Mouse (Mus musculus) MEL (cell line): Measurements from ENCODE around the gene Tmbim7. TPM values are rescaled to one million over a fixed set of nuclear protein-coding genes. Genes with fewer than 3 reads are reported as not detected.

Experiments used
- DNase-seq: peaks from one replicate; pipeline ENCODE4 v3.0.0; 2011; ENCODE audit warnings: low read depth, low spot score
- H3K27ac ChIP-seq: 2 replicates; pipeline ENCODE4 v1.5.1; 2012; ENCODE audit warnings: low read depth, mild to moderate bottlenecking, control low read depth, low read length, moderate library complexity; ENCODE audit not compliant: control insufficient read depth
- H3K27me3 ChIP-seq, 2 experiments: fragments of 150-350 bp in 1 of 2; sonication (generic) in 1 of 2; 2 replicates each; pipeline ENCODE4 v1.6.1; 2012; ENCODE audit warnings: low read length in 2 of 2, mild to moderate bottlenecking in 2 of 2, improper control_type of control experiment in 1 of 2, moderate library complexity in 1 of 2; ENCODE audit not compliant: insufficient read depth in 2 of 2, control insufficient read depth in 1 of 2
- H3K36me3 ChIP-seq, 2 experiments: 2 replicates each; pipeline ENCODE4 v1.6.1; 2012 to 2014; ENCODE audit warnings: low read length in 2 of 2, improper control_type of control experiment in 1 of 2, inconsistent platforms in 1 of 2, mild to moderate bottlenecking in 1 of 2; ENCODE audit not compliant: insufficient read depth in 2 of 2, control insufficient read depth in 1 of 2
- H3K4me1 ChIP-seq, 2 experiments: fragments of 150-350 bp in 1 of 2; sonication (generic) in 1 of 2; 2 replicates each; pipeline ENCODE4 v1.6.1; 2012; ENCODE audit warnings: low read length in 2 of 2, improper control_type of control experiment in 1 of 2, mild to moderate bottlenecking in 1 of 2; ENCODE audit not compliant: insufficient read depth in 2 of 2, control insufficient read depth in 1 of 2
- H3K4me3 ChIP-seq, 2 experiments: fragments of 150-350 bp in 1 of 2; sonication (generic) in 1 of 2; 2 replicates each; pipeline ENCODE4 v1.5.1; 2012; ENCODE audit warnings: low read depth in 2 of 2, low read length in 2 of 2, mild to moderate bottlenecking in 2 of 2, moderate library complexity in 2 of 2, control low read depth in 1 of 2, improper control_type of control experiment in 1 of 2; ENCODE audit not compliant: control insufficient read depth in 1 of 2, insufficient read depth in 1 of 2
- H3K79me2 ChIP-seq: 2 replicates; pipeline ENCODE4 v1.6.1; 2012; ENCODE audit warnings: mild to moderate bottlenecking, low read length, moderate library complexity; ENCODE audit not compliant: control insufficient read depth, poor library complexity, insufficient read depth
- H3K9ac ChIP-seq: 2 replicates; pipeline ENCODE4 v1.6.1; 2012; ENCODE audit warnings: low read depth, mild to moderate bottlenecking, control low read depth, low read length, moderate library complexity; ENCODE audit not compliant: control insufficient read depth, poor library complexity, severe bottlenecking
- H3K9me3 ChIP-seq: fragments of 150-350 bp; sonication (generic); replicated peaks from 2 replicates; pipeline ENCODE4 v1.6.1; 2012; ENCODE audit warnings: mild to moderate bottlenecking, low read length, improper control_type of control experiment, moderate library complexity; ENCODE audit not compliant: insufficient read depth
- CHD1 ChIP-seq: IDR thresholded peaks from 2 replicates; pipeline ENCODE4 v1.6.1; 2012; ENCODE audit warnings: low read depth, mild to moderate bottlenecking, inconsistent platforms, low read length, improper control_type of control experiment
- E2F4 ChIP-seq: IDR thresholded peaks from 2 replicates; pipeline ENCODE4 v1.6.1; 2011; ENCODE audit warnings: low read depth, low read length, improper control_type of control experiment, borderline replicate concordance
- ELF1 ChIP-seq: IDR thresholded peaks from 2 replicates; pipeline ENCODE4 v1.6.1; 2014; ENCODE audit warnings: low read depth, mild to moderate bottlenecking, inconsistent platforms, low read length, improper control_type of control experiment, moderate library complexity
- EP300 ChIP-seq, 2 experiments: IDR thresholded peaks; 2 replicates each; pipeline ENCODE4 v1.6.1; 2011; ENCODE audit warnings: improper control_type of control experiment in 2 of 2, low read length in 2 of 2, low read depth in 1 of 2, mild to moderate bottlenecking in 1 of 2
- ETS1 ChIP-seq: IDR thresholded peaks from 2 replicates; pipeline ENCODE4 v1.6.1; 2012; ENCODE audit warnings: low read depth, mild to moderate bottlenecking, inconsistent platforms, low read length, improper control_type of control experiment, moderate library complexity
- GABPA ChIP-seq: IDR thresholded peaks from 2 replicates; pipeline ENCODE4 v1.6.1; 2012; ENCODE audit warnings: low read depth, mild to moderate bottlenecking, inconsistent platforms, low read length, improper control_type of control experiment, moderate library complexity
- GATA1 ChIP-seq: IDR thresholded peaks from 2 replicates; pipeline ENCODE4 v1.6.1; 2011; ENCODE audit warnings: low read depth, low read length, improper control_type of control experiment
- HCFC1 ChIP-seq: IDR thresholded peaks from 2 replicates; pipeline ENCODE4 v1.6.1; 2012; ENCODE audit warnings: low read depth, mild to moderate bottlenecking, inconsistent platforms, low read length, improper control_type of control experiment, moderate library complexity
- JUND ChIP-seq: IDR thresholded peaks from 2 replicates; pipeline ENCODE4 v1.6.1; 2011; ENCODE audit warnings: low read depth, mild to moderate bottlenecking, improper control_type of control experiment, low read length
- MAFK ChIP-seq: IDR thresholded peaks from 2 replicates; pipeline ENCODE4 v1.6.1; 2011; ENCODE audit warnings: low read depth, mild to moderate bottlenecking, low read length, improper control_type of control experiment, borderline replicate concordance
- MAZ ChIP-seq: IDR thresholded peaks from 2 replicates; pipeline ENCODE4 v1.6.1; 2012; ENCODE audit warnings: low read depth, mild to moderate bottlenecking, inconsistent platforms, low read length, improper control_type of control experiment
- MEF2A ChIP-seq: IDR thresholded peaks from 2 replicates; pipeline ENCODE4 v1.6.1; 2014; ENCODE audit warnings: low read depth, mild to moderate bottlenecking, inconsistent platforms, low read length, improper control_type of control experiment; ENCODE audit not compliant: poor library complexity, insufficient replicate concordance, severe bottlenecking; ENCODE audit errors: extremely low read depth
- MXI1 ChIP-seq: IDR thresholded peaks from 2 replicates; pipeline ENCODE4 v1.6.1; 2011; ENCODE audit warnings: mild to moderate bottlenecking, low read depth, low read length, improper control_type of control experiment
- POLR2A ChIP-seq, 2 experiments: IDR thresholded peaks; 2 replicates each; pipeline ENCODE4 v1.6.1; 2011 to 2012; ENCODE audit warnings: low read length in 2 of 2, mild to moderate bottlenecking in 2 of 2, control low read depth in 1 of 2, improper control_type of control experiment in 1 of 2, low read depth in 1 of 2, moderate library complexity in 1 of 2; ENCODE audit not compliant: control insufficient read depth in 1 of 2, insufficient read depth in 1 of 2, poor library complexity in 1 of 2
- POLR2AphosphoS2 ChIP-seq: IDR thresholded peaks from 2 replicates; pipeline ENCODE4 v1.6.1; 2011; ENCODE audit warnings: low read length, improper control_type of control experiment
- POLR2AphosphoS5 ChIP-seq: IDR thresholded peaks from 2 replicates; pipeline ENCODE4 v1.6.1; 2012; ENCODE audit warnings: low read depth, borderline replicate concordance, mild to moderate bottlenecking, inconsistent platforms, low read length, moderate library complexity, mixed read lengths
- RCOR1 ChIP-seq: IDR thresholded peaks from 2 replicates; pipeline ENCODE4 v1.6.1; 2012; ENCODE audit warnings: low read depth, mild to moderate bottlenecking, inconsistent platforms, low read length, improper control_type of control experiment
- SIN3A ChIP-seq: IDR thresholded peaks from 2 replicates; pipeline ENCODE4 v1.6.1; 2012; ENCODE audit warnings: low read length, improper control_type of control experiment, inconsistent platforms
- SMC3 ChIP-seq: IDR thresholded peaks from 2 replicates; pipeline ENCODE4 v1.6.1; 2011; ENCODE audit warnings: low read depth, low read length, improper control_type of control experiment
- TAL1 ChIP-seq: IDR thresholded peaks from 2 replicates; pipeline ENCODE4 v1.6.1; 2012; ENCODE audit warnings: mild to moderate bottlenecking, inconsistent platforms, low read length, moderate library complexity, mixed read lengths
- TBP ChIP-seq: IDR thresholded peaks from 2 replicates; pipeline ENCODE4 v1.8.0; 2011; ENCODE audit warnings: low read depth, low read length, improper control_type of control experiment
- TCF12 ChIP-seq: IDR thresholded peaks from 2 replicates; pipeline ENCODE4 v1.6.1; 2014; ENCODE audit warnings: low read depth, mild to moderate bottlenecking, inconsistent platforms, low read length, improper control_type of control experiment, moderate library complexity
- UBTF ChIP-seq: IDR thresholded peaks from 2 replicates; pipeline ENCODE4 v1.6.1; 2012; ENCODE audit warnings: low read depth, mild to moderate bottlenecking, inconsistent platforms, low read length, improper control_type of control experiment, moderate library complexity, borderline replicate concordance; ENCODE audit not compliant: insufficient read depth
- USF1 ChIP-seq: IDR thresholded peaks from 2 replicates; pipeline ENCODE4 v1.6.1; 2014; ENCODE audit warnings: low read depth, mild to moderate bottlenecking, inconsistent platforms, low read length, improper control_type of control experiment, moderate library complexity
- ZC3H11A ChIP-seq: IDR thresholded peaks from 2 replicates; pipeline ENCODE4 v1.6.1; 2012; ENCODE audit warnings: low read depth, mild to moderate bottlenecking, inconsistent platforms, low read length, improper control_type of control experiment
- ZKSCAN1 ChIP-seq: IDR thresholded peaks from 2 replicates; pipeline ENCODE4 v1.6.1; 2012; ENCODE audit warnings: low read depth, mild to moderate bottlenecking, inconsistent platforms, low read length, improper control_type of control experiment, moderate library complexity
- ZNF384 ChIP-seq: IDR thresholded peaks from 2 replicates; pipeline ENCODE4 v1.6.1; 2012; ENCODE audit warnings: low read depth, mild to moderate bottlenecking, inconsistent platforms, low read length, improper control_type of control experiment
- polyA plus RNA-seq, 2 experiments: library from polyadenylated mRNA; stranded (reverse) in 1 of 2; unstranded in 1 of 2; fragments of >175 nt in 1 of 2; fragments of >200 nt in 1 of 2; gene quantifications; 2 replicates each; pipeline versions ENCODE4 v1.2.1 to v1.2.4; 2012; ENCODE audit warnings: low replicate concordance in 2 of 2, low read depth in 1 of 2; ENCODE audit not compliant: insufficient read length in 2 of 2, insufficient read depth in 1 of 2, missing spikeins in 1 of 2
- total RNA-seq: library from RNA; depleted of rRNA; stranded (reverse); fragments of 300-350 nt; gene quantifications from 2 replicates; pipeline ENCODE4 v1.2.3, GENCODE M21; 2012

Tmbim7 gene
- total and polyA plus RNA-seq, 3 experiments, result 0.06 TPM; not detected in 2

DNA sequence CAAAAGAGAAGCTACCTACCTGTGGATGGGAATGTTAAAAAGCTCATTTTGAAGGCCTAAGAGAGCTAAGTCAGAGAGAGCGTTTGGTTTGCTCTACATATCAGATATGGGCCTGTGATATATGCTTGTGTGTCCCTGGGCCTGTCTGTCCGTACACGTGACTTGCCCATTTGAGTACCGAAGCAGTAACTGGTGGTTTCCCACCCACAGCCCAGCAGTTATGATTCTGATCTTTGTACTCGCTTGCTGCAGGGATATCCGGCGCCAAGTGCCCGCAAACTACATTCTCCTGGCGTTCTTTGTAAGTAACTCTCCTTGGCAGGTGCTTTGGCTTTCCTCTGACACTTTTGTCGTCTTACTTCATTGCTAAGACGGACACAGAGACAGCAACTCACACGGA, 15.6 kb downstream of the Tmbim7 start:
- Histone ChIP-seq H3K79me2 (no peaks in the 10 kb centered on the region), H3K27me3 (no peaks in the 10 kb centered on the region), H3K27ac (no peak overlapping the region), H3K9ac (no peak overlapping the region), H3K9me3 (no peaks in the 10 kb centered on the region), H3K4me3 (no peak overlapping the region), H3K36me3 (peaks cover 0 to 12% of the 10 kb centered on the region in 2 experiments; a peak in 2 of 4 replicates), H3K4me1 (peaks cover 9 to 17% of the 10 kb centered on the region in 2 experiments)
- no peak for DNase-seq
- TF ChIP-seq MAZ (no peak), RCOR1 (no peak), GABPA (no peak), CHD1 (no peak), HCFC1 (no peak), JUND (no peak), ETS1 (no peak), E2F4 (no peak), SMC3 (no peak), ZKSCAN1 (no peak), SIN3A (no peak), TBP (no peak), POLR2A (IDR thresholded peaks at IDR 0.05; ENCODE audit: control insufficient read depth in 1 of 2, insufficient read depth in 1 of 2, low read depth in 1 of 2, low read length in 2 of 2, poor library complexity in 1 of 2) (no peak), TCF12 (no peak), POLR2AphosphoS2 (no peak)

DNA sequence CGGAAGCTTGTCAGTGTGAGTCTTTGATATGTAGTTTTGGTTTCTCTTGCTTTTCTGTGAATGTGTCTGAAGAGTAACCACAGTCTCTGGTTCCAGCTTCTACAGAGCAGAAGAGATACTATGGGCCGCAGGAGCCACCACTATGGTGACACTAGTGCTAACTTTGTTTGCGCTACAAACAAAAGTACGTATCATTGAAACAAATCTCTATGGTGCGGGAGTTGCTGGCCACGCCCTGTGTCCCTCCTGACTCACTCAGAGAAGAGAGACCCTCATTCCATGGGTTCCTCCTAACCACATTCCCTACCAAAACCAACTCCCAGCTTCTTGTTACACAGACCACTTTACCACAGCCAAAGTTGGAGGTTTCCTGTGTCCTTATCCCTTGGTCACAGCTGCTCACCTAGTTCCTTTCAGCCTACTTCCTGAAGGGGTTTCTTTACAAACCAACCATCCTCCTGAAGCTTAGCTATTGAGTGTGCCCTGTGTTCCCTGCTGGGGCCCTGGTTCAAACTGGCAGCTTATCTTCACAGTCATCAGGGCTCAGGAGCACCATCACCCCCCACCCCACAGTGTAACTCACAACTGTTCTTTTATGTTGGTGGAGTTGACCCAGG, 19.1 kb downstream of the Tmbim7 start:
- Histone ChIP-seq H3K9me3 (no peaks in the 10 kb centered on the region), H3K36me3 (peaks cover 0 to 16% of the 10 kb centered on the region in 2 experiments; a peak in 2 of 4 replicates), H3K9ac (no peak overlapping the region), H3K27me3 (no peaks in the 10 kb centered on the region), H3K4me1 (peaks cover 9 to 20% of the 10 kb centered on the region in 2 experiments), H3K79me2 (no peaks in the 10 kb centered on the region), H3K27ac (peak overlapping the region; percentile 43), H3K4me3 (no peak overlapping the region)
- TF ChIP-seq TCF12, result peak; percentile 71
- TF ChIP-seq MAZ, result 0 out of 2 replicates have a peak, but pooled peaks have one; percentile 35
- peak; percentile 44; the same call in 1 of the 2 replicates for TF ChIP-seq ELF1
- TF ChIP-seq SIN3A, result 0 out of 2 replicates have a peak, but pooled peaks have one; percentile 32
- peak; percentile 92 for TF ChIP-seq TAL1
- no peak for TF ChIP-seq UBTF
- no peak for TF ChIP-seq MAFK
- no peak for TF ChIP-seq ZNF384
- 0 out of 2 replicates have a peak, but pooled peaks have one; percentile 28 for TF ChIP-seq RCOR1
- TF ChIP-seq ZC3H11A, result 0 out of 2 replicates have a peak, but pooled peaks have one; percentile 6
- no peak for TF ChIP-seq MEF2A
- TF ChIP-seq USF1, result no peak
- TF ChIP-seq GATA1, result peak; percentile 41
- TF ChIP-seq ETS1, result peak; percentile 32; the same call in 1 of the 2 replicates
- TF ChIP-seq EP300 (IDR thresholded peaks at IDR 0.05; ENCODE audit: low read depth in 1 of 2, low read length in 2 of 2), result peak; percentile 65 to 66
- 0 out of 2 replicates have a peak, but pooled peaks have one; percentile 30 for TF ChIP-seq MXI1
- TF ChIP-seq POLR2AphosphoS5, result no peak
- DNase-seq, result peak; percentile 76
